Mouse (Mus musculus) midbrain, embryonic 12.5 days (tissue): ENCODE measurements around the gene Hacd2. TPM values are rescaled to one million over a fixed set of nuclear protein-coding genes. Genes with fewer than 3 reads are reported as not detected.

Source experiments
- polyA plus RNA-seq: library from polyadenylated mRNA; unstranded; fragments of >200 nt; fragmentation: Nextera tagmentation; extraction: Ambion mirVana; gene quantifications from 2 replicates; pipeline ENCODE4 v1.2.1, GENCODE M21; 2016

Hacd2 gene
- polyA plus RNA-seq, 1 experiment from 2014 or later = 44.0 TPM

Other genes starting within 250 kb of the Hacd2 start
- 3.2 and 3.6 TPM in 2 replicates for gene Adcy5, start 132.4 kb downstream of the Hacd2 start, polyA plus RNA-seq